Mouse (Mus musculus): ENCODE data around the gene Gm21258. TPM values are rescaled to one million over a fixed set of nuclear protein-coding genes. Genes with fewer than 3 reads are reported as not detected.
"Not testable (repeated sequence)": the region's sequence is repeated elsewhere in the genome, so short reads cannot be mapped to it uniquely, and the experiment has no call there.

Gene Gm21258
- polyA plus RNA-seq (2016; fragmentation: Nextera tagmentation; extraction: Ambion mirVana): not detected in 2 replicates

- WGBS (ENCODE audit: insufficient replicate concordance): no CpG with 5 or more reads among the region's 6 CpGs
- H3K36me3 ChIP-seq; H3K27ac ChIP-seq; H3K4me2 ChIP-seq; ATAC-seq; H3K4me1 ChIP-seq; H3K9ac ChIP-seq; H3K27me3 ChIP-seq (replicated peaks); H3K4me3 ChIP-seq; H3K9me3 ChIP-seq (replicated peaks): not testable (repeated sequence)
Measured at GRCm38 (mm10) chrY:52779740-52780139, at the start of gene Gm21258. TSS of gene Gm21258 (plus strand) at chrY:52780040.
